Mouse (Mus musculus) intestine, embryonic 15.5 days (tissue): ENCODE results near the gene Mup18. TPM values are rescaled to one million over a fixed set of nuclear protein-coding genes. Genes with fewer than 3 reads are reported as not detected.
"Not testable (repeated sequence)": the region's sequence is repeated elsewhere in the genome, so short reads cannot be mapped to it uniquely, and the experiment has no call there.

ENCODE experiments used
- ATAC-seq: fragments of 200-750 bp; cut with Nextera tagmentation; 2 replicates; pipeline ENCODE4 v1.8.0; 2017; ENCODE audit warnings: moderate TSS enrichment, moderate library complexity
- H3K27ac ChIP-seq: fragments of 300-500 bp; sonication (generic); 2 replicates; pipeline ENCODE4 v1.5.1; 2015; ENCODE audit warnings: mild to moderate bottlenecking, inconsistent platforms
- H3K27me3 ChIP-seq: fragments of 300-500 bp; sonication (generic); replicated peaks from 2 replicates; pipeline ENCODE4 v1.6.1; 2015; ENCODE audit warnings: inconsistent platforms
- H3K36me3 ChIP-seq: fragments of 300-500 bp; sonication (generic); 2 replicates; pipeline ENCODE4 v1.6.1; 2015; ENCODE audit warnings: inconsistent platforms
- H3K4me1 ChIP-seq: fragments of 300-500 bp; sonication (generic); replicated peaks from 2 replicates; pipeline ENCODE4 v1.6.1; 2015; ENCODE audit warnings: inconsistent platforms
- H3K4me2 ChIP-seq: fragments of 300-500 bp; sonication (generic); replicated peaks from 2 replicates; pipeline ENCODE4 v1.6.1; 2015; ENCODE audit warnings: mild to moderate bottlenecking, inconsistent platforms
- H3K4me3 ChIP-seq: fragments of 300-500 bp; sonication (generic); replicated peaks from 2 replicates; pipeline ENCODE4 v1.5.1; 2015; ENCODE audit warnings: inconsistent platforms
- H3K9ac ChIP-seq: fragments of 300-500 bp; sonication (generic); 2 replicates; pipeline ENCODE4 v1.6.1; 2015; ENCODE audit warnings: inconsistent platforms
- H3K9me3 ChIP-seq: fragments of 300-500 bp; sonication (generic); 2 replicates; pipeline ENCODE4 v1.6.1; 2016; ENCODE audit warnings: inconsistent platforms
- WGBS: fragments of 180-500 bp; shearing (Covaris S2); methylation state at CpG from one replicate; pipeline ENCODE4 v1.1.7; 2015; 5-methylcytosine and 5-hydroxymethylcytosine counted together
- polyA plus RNA-seq: library from polyadenylated mRNA; unstranded; fragments of >200 nt; fragmentation: Nextera tagmentation; extraction: Ambion mirVana; gene quantifications from 2 replicates; pipeline ENCODE4 v1.2.1, GENCODE M21; 2015

Gene Mup18
- polyA plus RNA-seq: not detected in 2 replicates

DNA sequence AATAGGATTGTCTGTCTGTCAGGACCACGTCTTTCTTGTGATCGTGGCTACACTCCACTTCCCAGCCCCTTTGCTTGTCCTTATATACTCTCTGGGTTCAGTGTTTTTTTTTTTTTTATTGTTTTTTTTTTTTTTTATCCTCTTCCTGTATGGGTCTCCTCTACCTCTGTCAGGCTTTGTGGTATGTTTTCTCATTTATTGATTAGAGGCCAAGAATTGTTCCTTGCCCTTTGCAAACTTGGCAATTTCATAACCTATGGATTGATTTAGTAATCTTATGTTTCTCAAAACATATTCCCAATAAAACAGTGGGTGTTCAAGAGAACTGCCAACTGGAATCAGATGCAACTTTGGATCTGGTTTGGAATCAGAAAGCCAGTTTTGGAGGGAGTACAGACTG lies at the start of gene Mup18:
Gene Mup18, minus strand, starts transcription at position 101 of the 400 bp plus-strand sequence.
- WGBS: 89% methylated on average over 2 of the region's 2 CpGs
- not testable (repeated sequence) for H3K27ac ChIP-seq, H3K4me3 ChIP-seq, H3K4me2 ChIP-seq, H3K9ac ChIP-seq, ATAC-seq, H3K4me1 ChIP-seq, H3K36me3 ChIP-seq, H3K27me3 ChIP-seq, H3K9me3 ChIP-seq

- not testable (repeated sequence) for H3K9ac ChIP-seq, H3K36me3 ChIP-seq, H3K4me2 ChIP-seq, H3K27me3 ChIP-seq, H3K4me3 ChIP-seq, H3K4me1 ChIP-seq, H3K9me3 ChIP-seq, ATAC-seq, H3K27ac ChIP-seq
- WGBS: 84% methylated on average over 6 of the region's 6 CpGs
Measured at GRCm38 (mm10) chr4:61714296-61714695, 40.4 kb upstream of the Mup18 start.

Other genes starting within 250 kb of the Mup18 start
- gene Mup15, start 234.4 kb downstream of the Mup18 start, polyA plus RNA-seq: not detected in 2 replicates
- gene Mup16, start 154.6 kb downstream of the Mup18 start, polyA plus RNA-seq: not detected in 2 replicates
- gene Mup17, start 78.3 kb downstream of the Mup18 start, polyA plus RNA-seq: not detected in 2 replicates
- not detected in 2 replicates for gene Mup19, start 108.1 kb upstream of the Mup18 start, polyA plus RNA-seq
- gene Mup5, start 161.1 kb upstream of the Mup18 start, polyA plus RNA-seq: not detected in 2 replicates